Comparison of ENCODE assay signal across 8 mouse cellular contexts in genomic region chr14:74945266-74946215, GRCm38 (mm10). TPM values are rescaled to one million over a fixed set of nuclear protein-coding genes. Genes with fewer than 3 reads are reported as not detected.
DNase-seq lines count a peak whose midpoint lies in the region; ATAC-seq and TF ChIP-seq lines count a peak whose summit lies in the region.

No protein-coding gene starts in this region.

- peak overlapping the region; percentile 96 for H3K27ac ChIP-seq in heart, embryonic 15.5 days
- H3K27ac ChIP-seq in lung, postnatal 0 days (ENCODE audit: low read length) = peak overlapping the region; percentile 93

- H3K9ac ChIP-seq in heart, embryonic 15.5 days = peak overlapping the region; percentile 86
- peak overlapping the region; percentile 90; the same call in 1 of the 2 replicates for H3K9ac ChIP-seq in lung, postnatal 0 days (replicated peaks; ENCODE audit: low read depth)

- H3K4me1 ChIP-seq in heart, embryonic 15.5 days (replicated peaks) = peaks cover 39% of the 10 kb centered on the region
- peaks cover 12% of the 10 kb centered on the region; the same call in 1 of the 2 replicates for H3K4me1 ChIP-seq in lung, postnatal 0 days (ENCODE audit: insufficient read depth, low read depth, low read length)

- peak; percentile 41 for DNase-seq in adrenal gland, adult 2 months
- DNase-seq in adrenal gland, adult 18-20 months (ENCODE audit: low spot score in 2 of 2) = no peak
- peak; percentile 40 for DNase-seq in 3T3-L1 (ENCODE audit: low read depth, low spot score)
- DNase-seq in lung, postnatal 0 days (ENCODE audit: low spot score) = peak; percentile 69
- no peak for DNase-seq in cerebellum, adult 9-10 months
- no peak for DNase-seq in urinary bladder, adult 2 months (ENCODE audit: low spot score)
- DNase-seq in embryo, embryonic 10.5 days (ENCODE audit: low spot score) = no peak

- H3K36me3 ChIP-seq in heart, embryonic 15.5 days = no peaks in the 10 kb centered on the region
- H3K36me3 ChIP-seq in lung, postnatal 0 days (ENCODE audit: insufficient read depth, low read length) = no peaks in the 10 kb centered on the region

- peak overlapping the region; percentile 88 for H3K4me3 ChIP-seq in heart, embryonic 15.5 days
- H3K4me3 ChIP-seq in lung, postnatal 0 days (ENCODE audit: low read depth, low read length) = peak overlapping the region; percentile 98

- no peaks in the 10 kb centered on the region for H3K27me3 ChIP-seq in heart, embryonic 15.5 days
- no peaks in the 10 kb centered on the region for H3K27me3 ChIP-seq in lung, postnatal 0 days (replicated peaks; ENCODE audit: insufficient read depth, low read length)

- H3K4me2 ChIP-seq in heart, embryonic 15.5 days = peak overlapping the region; percentile 72
- peak overlapping the region; percentile 83 for H3K4me2 ChIP-seq in lung, postnatal 0 days (replicated peaks; ENCODE audit: low read depth, low read length)

- no peak for ATAC-seq in heart, embryonic 15.5 days (replicated peaks; ENCODE audit: insufficient number of reproducible peaks, insufficient read depth, low FRiP score, low read depth)
- ATAC-seq in lung, postnatal 0 days = peak; percentile 15; the same call in 1 of the 2 replicates

- 0 out of 2 replicates have a peak, but pooled peaks have one; percentile 5 for TF ChIP-seq EP300 in lung, postnatal 0 days (IDR thresholded peaks at IDR 0.05)

- WGBS in heart, embryonic 15.5 days = 45% methylated on average over 11 of the region's 11 CpGs
- 50% methylated on average over 11 of the region's 11 CpGs for WGBS in lung, postnatal 0 days

- no peaks in the 10 kb centered on the region for H3K9me3 ChIP-seq in heart, embryonic 15.5 days (replicated peaks)
- no peaks in the 10 kb centered on the region for H3K9me3 ChIP-seq in lung, postnatal 0 days (ENCODE audit: low read length)

- TF ChIP-seq CTCF in lung, postnatal 0 days (IDR thresholded peaks at IDR 0.05) = no peak

RNA-seq across cellular contexts. Expression of gene Lrch1, which starts 2.1 kb away (rescaled TPM):
- total RNA-seq in adrenal gland, adult 2 months (2021) = 10 to 100 TPM; 10.8 to 15.0 TPM
- polyA plus RNA-seq in adrenal gland, adult 2 months (2012; rRNA removed) = 4.7 and 5.3 TPM in 2 replicates
- total RNA-seq in adrenal gland, adult 18-20 months (2021) = 10 to 100 TPM; 14.0 to 14.2 TPM
- 10.9 and 12.6 TPM in 2 replicates for polyA plus RNA-seq in heart, embryonic 15.5 days (2015; fragmentation: Nextera tagmentation; extraction: Ambion mirVana)
- 13.5 and 15.3 TPM in 2 replicates for polyA plus RNA-seq in lung, postnatal 0 days (2015; fragmentation: Nextera tagmentation; extraction: Ambion mirVana)
- 23.0 and 27.0 TPM in 2 replicates for polyA plus RNA-seq in urinary bladder, adult 2 months (2012; rRNA removed)

Comparison
In these comparisons a context has a peak if more than half of its experiments do, and no peak if none do; other contexts are left out.
1. DNase-seq: peak in adrenal gland, adult 2 months (single experiment), 3T3-L1 (single experiment) and lung, postnatal 0 days (single experiment); none in adrenal gland, adult 18-20 months (0 of 2), cerebellum, adult 9-10 months (single experiment), urinary bladder, adult 2 months (single experiment) and embryo, embryonic 10.5 days (single experiment).